Mouse (Mus musculus): ENCODE results near the gene Lemd1. TPM values are rescaled to one million over a fixed set of nuclear protein-coding genes. Genes with fewer than 3 reads are reported as not detected.

Gene Lemd1
- polyA plus RNA-seq, 1 experiment from 2014 or later: 22.6 TPM

DNA sequence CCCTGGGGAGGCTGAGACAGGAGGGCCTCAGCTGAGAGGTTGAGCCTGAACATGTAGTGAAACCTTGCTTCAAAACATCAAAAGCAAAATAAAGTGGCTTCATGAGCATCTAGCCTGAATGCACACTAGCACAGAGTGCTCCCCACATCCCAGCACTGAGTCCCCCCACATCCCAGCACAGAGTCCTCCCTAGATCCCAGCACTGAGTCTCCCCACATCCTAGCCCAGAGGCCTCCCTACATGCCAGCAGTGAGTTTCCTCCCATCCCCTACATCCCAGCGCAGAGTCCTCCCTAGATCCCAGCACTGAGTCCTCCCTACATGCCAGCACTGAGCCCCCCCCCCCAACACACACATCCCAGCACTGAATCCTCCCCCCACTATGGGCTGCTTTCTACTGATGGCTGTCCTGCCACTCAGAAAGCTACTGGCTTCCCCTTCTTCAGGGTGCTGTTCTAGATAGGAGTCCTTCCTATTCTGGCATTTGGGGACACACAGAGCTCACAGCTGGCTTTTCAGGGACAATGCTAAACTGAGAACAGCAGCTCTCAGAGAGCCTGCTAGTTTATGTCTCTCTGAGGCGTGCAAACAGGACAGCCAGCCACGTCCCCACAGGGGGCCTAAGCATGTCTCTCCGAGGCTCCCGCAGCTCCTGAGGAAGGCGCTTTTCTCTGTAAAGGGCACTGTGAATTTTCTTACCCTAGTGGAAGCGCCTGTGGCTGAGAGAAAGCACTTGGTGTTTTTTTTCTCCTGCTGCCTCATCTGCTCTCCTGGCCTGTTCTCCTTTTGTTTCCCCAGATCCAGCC, 40.4 kb downstream of the Lemd1 start:
- WGBS: 19% methylated on average over 7 of the region's 7 CpGs
- Histone ChIP-seq H3K4me1 (replicated peaks) (peaks cover 17% of the 10 kb centered on the region), H3K4me3 (no peak overlapping the region), H3K27ac (replicated peaks) (peak overlapping the region; percentile 15; the same call in 1 of the 2 replicates), H3K4me2 (no peak overlapping the region), H3K9me3 (no peaks in the 10 kb centered on the region), H3K27me3 (peaks cover 3% of the 10 kb centered on the region; the same call in 1 of the 2 replicates), H3K36me3 (0 out of 2 replicates have a peak, but pooled peaks cover 3% of the 10 kb centered on the region), H3K9ac (0 out of 2 replicates have a peak overlapping the region, but pooled peaks have one; percentile 4)
- ATAC-seq (ENCODE audit: low read depth): no peak

DNA sequence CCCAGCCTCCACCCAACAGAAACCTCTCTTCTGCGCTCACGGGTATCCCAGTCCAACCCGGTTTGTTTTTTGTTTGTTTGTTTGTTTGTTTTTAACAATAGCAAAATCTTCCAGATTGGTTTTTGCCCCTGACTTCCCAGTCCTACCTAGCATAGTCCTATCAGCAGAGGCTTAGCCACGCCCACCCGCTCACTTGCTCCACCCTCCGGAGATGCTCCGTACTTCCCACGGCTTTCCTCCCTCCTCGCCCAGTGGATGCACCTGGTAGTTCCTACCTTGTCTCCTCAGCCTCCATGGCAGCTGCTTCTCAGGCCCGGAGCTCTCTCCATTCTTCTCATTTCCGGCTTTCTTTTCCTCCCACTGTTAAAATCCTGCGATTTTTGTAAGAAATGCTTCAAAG, 42.3 kb downstream of the Lemd1 start:
- Histone ChIP-seq H3K9me3 (no peaks in the 10 kb centered on the region), H3K4me2 (no peak overlapping the region), H3K27ac (replicated peaks) (no peak overlapping the region), H3K4me3 (no peak overlapping the region), H3K36me3 (0 out of 2 replicates have a peak, but pooled peaks cover 3% of the 10 kb centered on the region), H3K9ac (no peak overlapping the region), H3K27me3 (peaks cover 4% of the 10 kb centered on the region; the same call in 1 of the 2 replicates), H3K4me1 (replicated peaks) (peaks cover 20% of the 10 kb centered on the region)
- ATAC-seq (ENCODE audit: low read depth): no peak
- 24% methylated on average over 12 of the region's 12 CpGs for WGBS

DNA sequence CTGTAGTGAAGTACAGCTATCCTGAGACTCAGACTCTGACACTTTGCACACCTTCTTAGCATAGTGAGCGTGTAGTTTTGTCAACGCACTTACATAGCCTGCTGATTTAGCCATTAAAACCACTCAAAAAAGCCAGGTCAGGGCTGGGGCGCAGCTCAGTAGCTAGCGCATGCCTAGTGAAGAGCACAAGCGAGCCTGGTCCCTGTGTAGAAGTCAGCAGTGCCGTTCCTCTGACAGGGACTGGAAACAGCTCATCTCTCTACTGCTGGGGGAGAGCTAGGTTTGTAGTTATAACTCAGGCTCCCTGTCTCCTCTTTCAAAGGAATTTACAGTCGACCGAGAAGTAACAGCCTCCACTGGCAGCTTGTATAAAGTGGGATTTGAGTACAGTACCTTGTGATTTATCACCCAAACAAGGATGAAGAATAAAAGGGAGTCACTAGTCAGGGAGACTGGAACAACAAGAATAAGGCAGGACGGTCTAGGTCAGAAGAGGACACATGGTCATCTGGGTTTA, 43.6 kb downstream of the Lemd1 start:
- no peak overlapping the region for H3K4me2 ChIP-seq
- no peak overlapping the region for H3K27ac ChIP-seq (replicated peaks)
- H3K4me1 ChIP-seq (replicated peaks): peaks cover 20% of the 10 kb centered on the region
- 0 out of 2 replicates have a peak, but pooled peaks cover 1% of the 10 kb centered on the region for H3K36me3 ChIP-seq
- no peak for ATAC-seq (ENCODE audit: low read depth)
- H3K4me3 ChIP-seq: no peak overlapping the region
- no peak overlapping the region for H3K9ac ChIP-seq
- peaks cover 4% of the 10 kb centered on the region; the same call in 1 of the 2 replicates for H3K27me3 ChIP-seq
- H3K9me3 ChIP-seq: no peaks in the 10 kb centered on the region
- 41% methylated on average over 9 of the region's 9 CpGs for WGBS

DNA sequence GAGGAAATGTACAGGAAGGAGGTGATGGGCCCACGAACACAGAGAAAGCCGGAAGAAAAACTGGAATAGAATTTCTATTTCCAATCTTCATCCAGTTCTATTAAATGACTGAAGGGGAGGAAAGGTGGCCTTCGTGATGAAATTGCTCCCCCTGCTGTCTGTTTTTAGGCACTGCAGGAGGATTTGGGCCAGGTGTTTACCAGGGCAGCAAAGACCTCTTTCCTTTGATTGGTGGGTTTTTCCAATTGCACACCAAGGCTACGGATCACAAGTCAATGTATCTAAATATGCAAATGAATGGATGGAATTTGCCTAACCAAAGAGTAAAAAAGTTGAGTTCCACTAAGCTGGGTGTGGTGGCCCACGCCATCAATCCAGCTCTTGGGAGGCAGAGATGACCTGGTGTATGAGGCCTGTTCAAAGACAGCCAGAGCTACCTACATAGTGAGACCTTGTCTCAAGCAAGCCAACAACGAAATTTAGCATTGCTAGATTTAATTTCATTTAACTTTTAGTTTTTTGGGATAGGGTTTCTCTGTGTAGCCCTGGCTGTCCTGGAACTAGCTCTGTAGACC, 46.4 kb downstream of the Lemd1 start:
- Histone ChIP-seq H3K27ac (replicated peaks) (no peak overlapping the region), H3K9ac (no peak overlapping the region), H3K9me3 (no peaks in the 10 kb centered on the region), H3K4me3 (no peak overlapping the region), H3K27me3 (peaks cover 4% of the 10 kb centered on the region; the same call in 1 of the 2 replicates), H3K4me2 (no peak overlapping the region), H3K36me3 (peaks cover 4% of the 10 kb centered on the region; the same call in 1 of the 2 replicates), H3K4me1 (replicated peaks) (peaks cover 13% of the 10 kb centered on the region; the same call in 1 of the 2 replicates)
- ATAC-seq (ENCODE audit: low read depth): no peak; the same call in 1 of the 2 replicates
- 26% methylated on average over 6 of the region's 6 CpGs for WGBS

DNA sequence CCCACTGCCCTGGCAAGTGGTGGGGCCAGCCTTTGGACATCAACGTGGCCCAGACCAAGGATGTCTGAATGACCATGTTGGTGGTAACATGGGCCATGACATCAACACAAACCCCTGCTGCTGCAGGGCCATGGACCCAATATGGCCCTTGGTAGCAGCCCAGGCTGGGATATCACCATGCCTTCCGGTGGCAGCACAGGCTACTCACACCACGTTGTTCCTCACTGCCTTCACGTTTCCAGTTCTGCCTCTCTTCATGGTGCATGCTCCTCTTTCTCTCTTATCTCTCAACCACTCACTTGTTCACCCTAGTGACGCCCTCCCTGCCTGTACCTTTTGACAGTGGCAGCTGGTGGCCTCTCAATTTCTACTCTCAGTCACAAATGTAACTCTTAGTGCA, 53.8 kb downstream of the Lemd1 start:
- ATAC-seq (ENCODE audit: low read depth): no peak
- no peak overlapping the region for H3K9ac ChIP-seq
- H3K4me1 ChIP-seq (replicated peaks): no peaks in the 10 kb centered on the region
- 74% methylated on average over 5 of the region's 5 CpGs for WGBS
- no peaks in the 10 kb centered on the region for H3K27me3 ChIP-seq
- H3K9me3 ChIP-seq: no peaks in the 10 kb centered on the region
- no peak overlapping the region for H3K27ac ChIP-seq (replicated peaks)
- no peak overlapping the region for H3K4me3 ChIP-seq
- no peak overlapping the region for H3K4me2 ChIP-seq
- peaks cover 4% of the 10 kb centered on the region; the same call in 1 of the 2 replicates for H3K36me3 ChIP-seq

DNA sequence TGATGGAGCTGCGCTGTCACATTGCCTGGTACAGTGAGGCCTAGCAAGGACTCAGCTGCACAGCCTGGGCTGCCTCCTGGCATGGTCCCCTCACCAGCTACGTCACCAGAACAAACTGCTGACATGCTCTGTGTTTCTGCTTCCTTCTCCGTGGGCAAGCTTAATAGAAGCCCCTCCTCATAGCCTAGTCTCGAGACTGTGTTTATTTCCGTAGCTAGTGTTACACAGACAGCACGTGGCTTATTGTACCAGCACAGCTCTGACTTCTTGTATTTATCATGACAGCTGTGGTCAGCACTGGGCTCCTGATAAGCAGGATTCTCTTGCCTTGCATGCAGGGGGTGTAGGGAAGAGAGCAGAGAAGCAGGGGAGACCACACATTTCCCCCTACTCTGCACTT, 54.9 kb downstream of the Lemd1 start:
- H3K27ac ChIP-seq (replicated peaks): no peak overlapping the region
- no peak overlapping the region for H3K9ac ChIP-seq
- H3K36me3 ChIP-seq: peaks cover 4% of the 10 kb centered on the region; the same call in 1 of the 2 replicates
- H3K4me2 ChIP-seq: no peak overlapping the region
- WGBS: 63% methylated on average over 6 of the region's 6 CpGs
- H3K4me1 ChIP-seq (replicated peaks): no peaks in the 10 kb centered on the region
- no peak overlapping the region for H3K4me3 ChIP-seq
- no peaks in the 10 kb centered on the region for H3K27me3 ChIP-seq
- no peaks in the 10 kb centered on the region for H3K9me3 ChIP-seq
- ATAC-seq (ENCODE audit: low read depth): no peak

DNA sequence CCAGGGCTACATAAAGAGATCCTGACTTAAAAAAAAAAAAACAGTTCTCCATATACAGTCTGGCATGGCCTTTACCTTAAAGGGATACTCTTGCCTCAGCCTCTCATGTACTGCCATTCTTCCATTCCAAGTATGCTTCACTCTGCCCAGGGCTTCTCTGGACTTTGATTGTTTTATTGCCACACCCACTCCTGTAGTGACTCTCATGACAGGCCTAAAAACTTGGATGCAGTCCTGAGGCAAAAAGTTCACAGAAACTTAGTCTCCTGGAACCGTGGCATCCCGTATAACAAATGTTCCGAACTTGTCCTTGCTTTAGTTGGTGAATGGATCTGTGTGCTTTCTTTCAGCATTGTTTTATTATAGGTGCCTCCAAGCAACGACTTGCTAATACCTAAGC, 55.4 kb downstream of the Lemd1 start:
- Histone ChIP-seq H3K4me1 (replicated peaks) (no peaks in the 10 kb centered on the region), H3K36me3 (peaks cover 4% of the 10 kb centered on the region; the same call in 1 of the 2 replicates), H3K9me3 (no peaks in the 10 kb centered on the region), H3K27me3 (no peaks in the 10 kb centered on the region), H3K4me2 (no peak overlapping the region), H3K9ac (no peak overlapping the region), H3K27ac (replicated peaks) (no peak overlapping the region), H3K4me3 (no peak overlapping the region)
- 92% methylated on average over 4 of the region's 4 CpGs for WGBS
- ATAC-seq (ENCODE audit: low read depth): no peak

DNA sequence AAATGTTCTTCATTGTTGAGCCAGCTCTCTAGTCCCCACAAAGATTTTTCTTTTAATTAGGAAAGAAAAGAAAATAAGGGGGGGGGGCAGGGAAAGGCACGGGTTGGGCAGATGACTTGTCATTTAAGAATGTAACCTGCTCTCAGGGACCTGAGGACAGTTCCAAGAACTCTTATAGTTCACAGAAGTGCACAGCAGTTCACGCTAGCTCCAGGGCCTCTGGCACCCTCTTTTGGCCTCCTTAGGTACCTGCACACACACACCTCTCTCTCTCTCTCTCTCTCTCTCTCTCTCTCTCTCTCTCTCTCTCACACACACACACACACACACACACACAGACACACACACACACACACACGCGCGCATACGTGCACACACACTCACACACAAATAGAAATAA, 63.2 kb downstream of the Lemd1 start:
- Histone ChIP-seq H3K27ac (replicated peaks) (no peak overlapping the region), H3K36me3 (peaks cover 14% of the 10 kb centered on the region; the same call in 1 of the 2 replicates), H3K9me3 (no peaks in the 10 kb centered on the region), H3K9ac (no peak overlapping the region), H3K4me3 (no peak overlapping the region), H3K27me3 (no peaks in the 10 kb centered on the region), H3K4me1 (replicated peaks) (no peaks in the 10 kb centered on the region), H3K4me2 (no peak overlapping the region)
- no peak for ATAC-seq (ENCODE audit: low read depth)
- WGBS: 85% methylated on average over 6 of the region's 6 CpGs

DNA sequence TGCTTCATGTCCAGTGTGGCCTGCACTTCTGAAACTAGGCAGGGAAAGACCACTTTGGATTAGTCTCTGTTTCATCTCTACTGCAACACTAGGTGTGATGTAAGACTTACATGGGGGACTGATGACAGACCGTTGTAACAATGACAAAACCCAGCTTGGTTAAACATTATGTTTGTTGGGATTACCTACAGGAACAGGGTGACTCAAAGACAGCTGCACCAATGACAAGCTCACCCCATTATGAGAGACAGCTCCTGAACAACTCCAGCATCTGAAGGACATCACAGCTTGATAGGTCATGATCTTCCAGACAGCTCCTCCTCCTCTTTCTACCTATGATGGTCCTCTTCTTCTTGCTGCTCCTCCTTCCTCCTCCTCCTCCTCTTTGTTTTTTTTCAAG, 69.1 kb downstream of the Lemd1 start:
- 85% methylated on average over 1 of the region's 1 CpGs for WGBS

DNA sequence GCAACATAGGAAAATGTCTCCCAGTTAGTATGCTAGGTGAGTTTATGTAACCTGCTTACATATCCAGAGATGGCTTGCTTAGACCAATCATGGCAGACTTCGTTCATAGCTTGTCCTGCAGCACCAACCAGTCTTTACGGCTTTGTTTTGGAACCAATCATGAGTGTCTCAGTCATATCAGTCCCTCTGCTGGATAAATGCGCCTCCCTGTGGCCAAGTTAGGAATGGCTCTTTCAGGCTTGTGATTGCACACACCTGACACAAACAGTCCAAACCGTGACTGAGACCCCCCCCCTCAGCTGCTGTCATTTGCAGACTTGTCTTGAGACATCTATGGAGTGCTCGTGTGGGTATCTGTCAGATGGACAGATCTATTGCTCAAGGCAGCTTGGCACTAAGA, 69.8 kb downstream of the Lemd1 start:
- no peaks in the 10 kb centered on the region for H3K27me3 ChIP-seq
- ATAC-seq (ENCODE audit: low read depth): no peak
- H3K4me2 ChIP-seq: no peak overlapping the region
- WGBS: 74% methylated on average over 5 of the region's 5 CpGs
- H3K4me3 ChIP-seq: no peak overlapping the region
- H3K4me1 ChIP-seq (replicated peaks): peaks cover 6% of the 10 kb centered on the region
- H3K27ac ChIP-seq (replicated peaks): no peak overlapping the region
- no peak overlapping the region for H3K9ac ChIP-seq
- H3K36me3 ChIP-seq: peaks cover 14% of the 10 kb centered on the region; the same call in 1 of the 2 replicates
- no peaks in the 10 kb centered on the region for H3K9me3 ChIP-seq

More for the DNA sequence above, 69.1 kb downstream of the Lemd1 start:
- ATAC-seq (ENCODE audit: low read depth): no peak
- Histone ChIP-seq H3K36me3 (peaks cover 14% of the 10 kb centered on the region; the same call in 1 of the 2 replicates), H3K27me3 (no peaks in the 10 kb centered on the region), H3K4me1 (replicated peaks) (peaks cover 4% of the 10 kb centered on the region), H3K9me3 (no peaks in the 10 kb centered on the region), H3K4me2 (no peak overlapping the region), H3K4me3 (no peak overlapping the region), H3K27ac (replicated peaks) (no peak overlapping the region), H3K9ac (no peak overlapping the region)

DNA sequence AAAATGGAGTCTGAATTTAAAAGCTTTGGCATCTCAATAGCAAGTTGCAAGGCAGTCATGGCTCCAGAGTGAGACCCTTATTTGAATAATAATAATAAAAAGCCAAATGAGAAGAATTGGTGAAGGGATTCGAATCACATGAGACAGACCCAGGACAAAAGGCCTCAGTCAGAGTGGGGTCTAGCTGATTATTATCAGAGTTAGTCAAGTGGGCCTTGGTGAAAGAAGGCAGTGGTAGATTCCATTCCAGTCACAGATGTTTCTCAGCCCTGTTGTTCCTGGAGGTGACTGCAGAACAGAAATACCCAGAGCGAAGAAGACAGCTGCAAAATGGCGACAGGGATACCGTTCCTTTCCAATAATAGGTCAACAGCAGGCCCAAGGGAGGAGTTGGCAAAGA, 72.4 kb downstream of the Lemd1 start:
- 83% methylated on average over 4 of the region's 4 CpGs for WGBS
- Histone ChIP-seq H3K4me3 (no peak overlapping the region), H3K27me3 (no peaks in the 10 kb centered on the region), H3K9ac (no peak overlapping the region), H3K4me1 (replicated peaks) (peaks cover 6% of the 10 kb centered on the region), H3K27ac (replicated peaks) (no peak overlapping the region), H3K9me3 (no peaks in the 10 kb centered on the region), H3K4me2 (no peak overlapping the region), H3K36me3 (no peaks in the 10 kb centered on the region)
- no peak for ATAC-seq (ENCODE audit: low read depth)

DNA sequence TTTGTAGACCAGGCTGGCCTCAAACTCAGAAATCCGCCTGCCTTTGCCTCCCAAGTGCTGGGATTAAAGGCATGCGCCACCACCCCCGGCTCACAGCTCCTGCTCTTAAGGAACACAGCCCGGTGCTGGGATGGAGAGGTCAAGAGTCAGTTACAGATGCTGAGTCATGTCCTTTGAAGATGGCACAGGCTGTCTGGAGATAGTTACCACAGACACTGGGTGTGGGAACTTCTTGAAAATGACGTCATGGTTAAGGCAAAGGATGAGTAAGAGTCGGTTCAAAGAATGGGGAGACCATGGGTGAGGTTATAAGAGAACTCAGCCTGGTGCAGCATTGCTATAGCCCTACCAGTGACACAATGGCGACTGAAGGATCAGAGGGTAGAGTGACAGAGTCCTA, 73.3 kb downstream of the Lemd1 start:
- peaks cover 13% of the 10 kb centered on the region for H3K4me1 ChIP-seq (replicated peaks)
- H3K4me3 ChIP-seq: no peak overlapping the region
- 76% methylated on average over 7 of the region's 7 CpGs for WGBS
- H3K9me3 ChIP-seq: no peaks in the 10 kb centered on the region
- no peak overlapping the region for H3K9ac ChIP-seq
- H3K36me3 ChIP-seq: no peaks in the 10 kb centered on the region
- no peak overlapping the region for H3K4me2 ChIP-seq
- no peaks in the 10 kb centered on the region for H3K27me3 ChIP-seq
- ATAC-seq (ENCODE audit: low read depth): no peak
- no peak overlapping the region for H3K27ac ChIP-seq (replicated peaks)
